Comparison of ENCODE assay signal across 8 mouse cellular contexts in genomic region chr2:27425161-27425611, GRCm38 (mm10). TPM values are rescaled to one million over a fixed set of nuclear protein-coding genes. Genes with fewer than 3 reads are reported as not detected.
DNase-seq lines count a peak whose midpoint lies in the region; ATAC-seq and TF ChIP-seq lines count a peak whose summit lies in the region.

No protein-coding gene starts in this region.

- H3K27me3 ChIP-seq in forebrain, embryonic 15.5 days, result no peaks in the 10 kb centered on the region
- no peaks in the 10 kb centered on the region for H3K27me3 ChIP-seq in kidney, embryonic 15.5 days

- no peak for ATAC-seq in forebrain, embryonic 15.5 days (replicated peaks)
- no peak for ATAC-seq in kidney, embryonic 15.5 days (replicated peaks; ENCODE audit: low FRiP score)
- ATAC-seq in inflammation-experienced regulatory T-cells, adult 6 months, result no peak

- no peaks in the 10 kb centered on the region for H3K36me3 ChIP-seq in ES-E14 (ENCODE audit: control insufficient read depth, insufficient read depth, low read length, poor library complexity, severe bottlenecking)
- H3K36me3 ChIP-seq in forebrain, embryonic 15.5 days, result no peaks in the 10 kb centered on the region
- H3K36me3 ChIP-seq in kidney, embryonic 15.5 days, result no peaks in the 10 kb centered on the region

- H3K9ac ChIP-seq in ES-E14 (ENCODE audit: insufficient read depth, low read depth, low read length, poor library complexity, severe bottlenecking), result peak overlapping the region; percentile 79
- H3K9ac ChIP-seq in forebrain, embryonic 15.5 days (replicated peaks), result peak overlapping the region; percentile 87
- H3K9ac ChIP-seq in kidney, embryonic 15.5 days, result peak overlapping the region; percentile 71

- under 1% methylated on average over 20 of the region's 20 CpGs for WGBS in forebrain, embryonic 15.5 days
- under 1% methylated on average over 20 of the region's 20 CpGs for WGBS in kidney, embryonic 15.5 days

- no peak overlapping the region for H3K27ac ChIP-seq in ES-E14 (ENCODE audit: insufficient read depth, low read depth, low read length, poor library complexity, severe bottlenecking)
- H3K27ac ChIP-seq in forebrain, embryonic 15.5 days (replicated peaks), result no peak overlapping the region
- peak overlapping the region; percentile 87 for H3K27ac ChIP-seq in kidney, embryonic 15.5 days

- in situ Hi-C loops in ES-E14 (cut with MboI; ENCODE audit: low sequenced_read_pairs in 2 of 2, unreplicated experiment in 2 of 2), result loop anchor here (5.0 to 10.0 kb wide), 2 partner anchors 138 to 140 kb away; no protein-coding TSS in a partner anchor

- no peaks in the 10 kb centered on the region for H3K9me3 ChIP-seq in ES-E14 (ENCODE audit: control insufficient read depth, insufficient read depth, low read depth, low read length)
- no peaks in the 10 kb centered on the region for H3K9me3 ChIP-seq in forebrain, embryonic 15.5 days
- no peaks in the 10 kb centered on the region for H3K9me3 ChIP-seq in kidney, embryonic 15.5 days (replicated peaks)

- peaks cover 0 to 14% of the 10 kb centered on the region in 2 experiments; a peak in 2 of 4 replicates for H3K4me1 ChIP-seq in ES-E14 (ENCODE audit: control insufficient read depth in 2 of 2, insufficient read depth in 2 of 2, low read length in 2 of 2, poor library complexity in 1 of 2)
- peaks cover 59% of the 10 kb centered on the region for H3K4me1 ChIP-seq in forebrain, embryonic 15.5 days
- peaks cover 54% of the 10 kb centered on the region for H3K4me1 ChIP-seq in kidney, embryonic 15.5 days

- DNase-seq in 3T3-L1 (ENCODE audit: low read depth, low spot score) (peak; percentile 71), ES-E14 (ENCODE audit: low read depth, low spot score) (no peak)
- peak; percentile 54 to 58 for DNase-seq in lung, postnatal 4 days
- DNase-seq in c-Kit-positive CD71-positive TER-119-positive erythroid progenitor cells, embryonic 14.5 days (ENCODE audit: low spot score), result no peak
- DNase-seq in spleen, postnatal 4 days (ENCODE audit: low spot score in 2 of 2), result no peak

- H3K4me3 ChIP-seq in ES-E14 (ENCODE audit: insufficient read depth in 1 of 2, low read depth in 1 of 2, low read length in 2 of 2, poor library complexity in 1 of 2, severe bottlenecking in 1 of 2), result peak overlapping the region; percentile 90 to 91
- H3K4me3 ChIP-seq in forebrain, embryonic 15.5 days, result peak overlapping the region; percentile 90
- H3K4me3 ChIP-seq in kidney, embryonic 15.5 days (replicated peaks), result peak overlapping the region; percentile 78

- peak overlapping the region; percentile 99 for H3K4me2 ChIP-seq in forebrain, embryonic 15.5 days (replicated peaks)
- H3K4me2 ChIP-seq in kidney, embryonic 15.5 days, result peak overlapping the region; percentile 99

TF ChIP-seq in ES-E14, 5 proteins besides CTCF, POLR2A, EP300 and RAD21:
- no peak for TF ChIP-seq ZNF384 (IDR thresholded peaks at IDR 0.05; ENCODE audit: low read depth, low read length)
- TF ChIP-seq ZC3H11A (IDR thresholded peaks at IDR 0.05; ENCODE audit: borderline replicate concordance, low read depth, low read length), result no peak
- TF ChIP-seq HCFC1 (IDR thresholded peaks at IDR 0.05; ENCODE audit: borderline replicate concordance, insufficient read depth, low read length), result no peak
- no peak for TF ChIP-seq CHD2 (IDR thresholded peaks at IDR 0.05; ENCODE audit: low read depth, low read length)
- TF ChIP-seq MAFK (IDR thresholded peaks at IDR 0.05; ENCODE audit: insufficient read depth, low read depth, low read length), result no peak

RNA-seq across cellular contexts. Expression of gene Vav2, which starts 1.6 kb away (rescaled TPM):
- 17.4 and 21.1 TPM in 2 replicates for total RNA-seq in ES-E14 (2012; rRNA removed)
- polyA plus RNA-seq in forebrain, embryonic 15.5 days (2015; fragmentation: Nextera tagmentation; extraction: Ambion mirVana), result 12.6 and 13.9 TPM in 2 replicates
- 7.1 and 8.3 TPM in 2 replicates for polyA plus RNA-seq in kidney, embryonic 15.5 days (2015; fragmentation: Nextera tagmentation; extraction: Ambion mirVana)
- polyA plus RNA-seq in inflammation-experienced regulatory T-cells, adult 6 months (2017; shearing (Covaris generic)), result 1 to 10 TPM; 3.8 to 7.1 (median 7.0) TPM

RNA-seq across cellular contexts. Expression of gene Brd3os, which starts 16.9 kb away (rescaled TPM):
- 1.6 TPM in 2 replicates for total RNA-seq in ES-E14 (2012; rRNA removed)
- polyA plus RNA-seq in forebrain, embryonic 15.5 days (2015; fragmentation: Nextera tagmentation; extraction: Ambion mirVana), result 30.6 and 31.5 TPM in 2 replicates
- 10.1 and 11.2 TPM in 2 replicates for polyA plus RNA-seq in kidney, embryonic 15.5 days (2015; fragmentation: Nextera tagmentation; extraction: Ambion mirVana)
- polyA plus RNA-seq in inflammation-experienced regulatory T-cells, adult 6 months (2017; shearing (Covaris generic)), result not detected

Comparison
In these comparisons a context has a peak if more than half of its experiments do, and no peak if none do; other contexts are left out.
1. DNase-seq: peak in 3T3-L1 (single experiment) and lung, postnatal 4 days (2 of 2); none in ES-E14 (single experiment), c-Kit-positive CD71-positive TER-119-positive erythroid progenitor cells, embryonic 14.5 days (single experiment) and spleen, postnatal 4 days (0 of 2).
2. Peak in every context shown above with its lines, with median percentiles within 50 percentile points of each other: H3K4me3 ChIP-seq and H3K9ac ChIP-seq.